Mouse (Mus musculus): ENCODE results near the gene Gm17387.
A peak's percentile ranks its signal among the peaks of the same experiment; 100 is the strongest.

Gm17387 gene

DNA sequence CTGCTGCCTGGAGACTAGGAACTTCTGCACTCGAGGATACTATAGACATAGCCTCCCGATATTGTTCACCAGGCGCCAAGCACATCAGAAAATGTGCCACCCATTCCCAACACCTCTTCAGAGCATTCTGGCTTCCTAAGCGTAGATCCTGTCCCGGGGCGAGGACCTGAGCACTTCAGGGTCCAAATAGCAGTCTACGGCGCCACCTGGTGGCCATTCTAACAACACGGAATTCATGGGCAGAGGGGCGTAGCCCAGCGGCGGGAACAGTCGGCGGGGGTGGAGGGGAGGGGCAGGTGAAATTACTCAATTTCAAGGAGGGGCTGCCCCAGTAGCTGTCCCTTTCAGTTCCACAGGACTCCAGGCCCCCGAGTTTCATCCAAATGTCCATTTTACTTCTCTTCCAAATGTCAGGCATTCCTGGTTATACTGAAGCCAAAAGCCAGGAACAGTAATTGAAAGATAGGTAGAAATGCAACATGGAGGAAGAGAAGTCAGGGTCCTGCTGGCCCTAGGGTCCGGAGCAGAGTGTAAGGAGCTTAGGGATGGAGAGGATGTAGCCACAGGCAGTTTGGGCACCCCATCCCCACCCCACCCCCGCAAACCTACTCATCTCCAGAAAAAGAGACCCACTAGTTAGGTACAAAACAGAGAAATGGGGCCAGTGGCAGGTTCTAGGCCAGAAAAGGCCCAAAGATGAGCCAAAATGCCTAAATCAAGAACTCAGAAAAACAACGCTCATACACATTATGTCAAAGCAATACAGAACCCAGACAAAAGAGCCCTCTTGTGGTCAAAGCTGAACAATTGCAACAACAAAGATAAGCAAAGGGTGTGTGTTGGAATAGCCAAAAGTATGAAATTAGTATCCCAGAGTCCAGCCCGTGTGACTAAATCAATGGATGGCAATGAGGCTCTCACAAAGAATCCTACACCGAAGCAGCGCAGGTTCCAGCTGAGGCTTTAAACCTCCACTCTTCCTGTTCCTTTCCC lies 19.6 kb downstream of the Gm17387 start:
- peak; percentile 96 for DNase-seq

DNA sequence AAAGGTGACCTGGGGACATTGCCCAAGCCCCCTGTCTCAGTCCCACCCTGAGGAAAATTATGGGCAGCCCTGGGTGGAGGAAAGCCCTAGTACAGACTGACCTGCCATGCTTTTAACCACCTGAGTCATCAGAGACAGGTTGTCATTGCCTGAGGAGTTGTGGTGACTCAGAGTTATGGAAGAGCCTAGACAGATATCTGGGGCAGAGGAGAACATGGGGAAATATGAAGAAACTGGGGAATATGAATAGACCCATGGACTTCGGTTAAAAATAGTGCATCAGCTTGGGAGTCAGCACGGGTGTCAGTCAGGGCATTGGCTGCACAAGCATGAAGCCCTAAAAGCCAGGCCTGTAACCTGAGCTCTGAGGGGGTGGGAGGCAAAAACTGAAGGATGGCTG lies 20.4 kb downstream of the Gm17387 start:
- DNase-seq: no peak

GRCm38 (mm10) chr7:141051060-141051685 lies 22.2 kb downstream of the Gm17387 start:
- DNase-seq: no peak

DNA sequence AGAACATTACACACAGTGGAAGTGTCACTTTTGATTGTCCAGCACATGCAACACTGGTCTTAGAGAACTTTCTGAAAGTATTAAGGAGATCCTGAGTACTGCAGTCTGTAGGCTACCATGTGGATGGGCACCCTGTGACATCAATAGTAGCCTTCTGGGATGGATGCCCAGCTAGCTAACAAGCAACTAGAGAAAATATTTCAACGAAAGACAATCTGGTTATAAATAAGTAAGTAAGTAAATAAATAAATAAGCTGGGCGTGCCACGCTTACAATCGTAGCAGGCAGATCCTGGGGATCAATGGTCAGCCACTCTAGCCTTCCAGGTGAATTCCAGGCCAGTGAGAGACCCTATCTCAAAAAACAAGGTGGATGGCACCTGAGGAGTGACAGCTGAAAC lies 23.1 kb downstream of the Gm17387 start:
- no peak for DNase-seq

DNA sequence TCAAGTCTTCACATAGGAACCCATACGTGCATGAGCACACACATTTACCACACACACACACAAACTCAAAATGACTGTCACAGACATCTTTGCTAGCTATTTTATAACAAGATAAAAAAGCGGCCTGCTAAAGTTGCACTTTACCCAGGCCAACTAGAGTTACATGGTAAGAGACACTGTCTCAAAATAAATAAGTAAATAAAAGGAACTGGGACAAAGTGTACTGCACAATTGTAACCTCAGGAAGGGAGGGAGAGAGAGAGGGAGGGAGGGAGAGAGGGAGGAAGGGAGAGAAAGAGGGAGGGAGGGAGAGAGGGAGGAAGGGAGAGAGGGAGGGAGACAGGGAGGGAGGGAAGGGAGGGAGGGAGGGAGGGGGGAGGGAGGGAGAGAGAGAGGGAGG lies 23.5 kb downstream of the Gm17387 start:
- no peak for DNase-seq

DNA sequence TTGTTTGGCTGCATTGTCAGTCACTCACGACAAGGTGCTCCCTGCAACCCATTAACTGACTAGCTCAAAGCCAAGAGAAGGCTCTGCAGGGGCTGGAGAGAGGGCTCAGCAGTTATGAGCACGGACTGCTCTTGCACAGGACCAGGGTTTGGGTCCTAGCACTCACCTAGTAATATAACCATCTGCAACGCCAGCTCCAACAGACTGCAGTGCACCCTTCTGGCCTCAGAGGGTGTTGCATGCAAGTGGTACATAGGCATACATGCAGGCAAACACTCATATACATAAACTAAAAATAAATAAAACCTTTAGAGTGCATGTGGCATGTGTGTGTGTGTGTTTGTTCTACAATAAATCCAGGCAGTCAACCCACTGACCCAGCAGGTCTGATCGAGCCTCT lies 26.9 kb downstream of the Gm17387 start:
- no peak for DNase-seq

DNA sequence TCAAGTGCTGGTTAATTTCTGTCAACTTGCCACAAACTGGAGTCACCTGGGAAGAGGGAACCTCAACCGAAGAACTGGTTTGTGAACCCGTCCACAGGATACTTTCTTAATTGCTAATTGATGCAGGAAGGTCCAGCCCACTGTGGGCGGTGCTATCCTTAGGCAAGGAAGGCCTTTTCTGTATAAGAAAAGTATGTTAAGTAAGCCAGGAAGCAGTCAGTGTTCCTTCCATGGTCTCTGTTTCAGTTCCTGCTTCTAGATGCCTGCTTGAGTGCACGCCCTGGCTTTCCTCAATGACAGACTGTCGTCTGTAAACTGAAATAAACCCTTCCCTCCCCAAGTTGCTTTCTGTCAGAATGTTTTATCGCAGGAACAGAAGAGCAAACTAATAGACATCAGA lies 28.0 kb downstream of the Gm17387 start:
- no peak for DNase-seq

- no peak for DNase-seq
Measured at GRCm38 (mm10) chr7:141057541-141057940, 28.6 kb downstream of the Gm17387 start.

GRCm38 (mm10) chr7:141058601-141059341 lies 29.8 kb downstream of the Gm17387 start:
- no peak for DNase-seq

DNA sequence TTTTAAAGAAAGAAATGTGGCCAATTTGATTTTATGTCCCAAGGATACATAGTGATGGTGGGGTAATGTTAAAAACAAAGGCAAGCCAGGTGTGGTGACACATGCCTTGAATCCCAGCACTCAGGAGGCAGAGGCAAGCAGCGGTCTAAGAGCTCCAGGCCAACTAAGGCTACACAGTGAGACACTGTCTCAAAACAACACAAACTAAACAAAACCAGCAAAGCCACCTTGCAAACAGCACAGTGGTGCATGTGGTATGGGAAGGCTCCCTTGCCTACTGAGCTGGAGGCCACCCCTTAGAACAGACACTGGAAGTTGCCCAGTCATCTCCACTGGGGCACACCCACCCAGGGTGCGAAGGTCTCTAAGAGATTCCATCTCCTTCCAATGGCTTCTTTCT lies 31.0 kb downstream of the Gm17387 start:
- DNase-seq: no peak

- DNase-seq: peak; percentile 78
Measured at GRCm38 (mm10) chr7:141060426-141061242, 31.7 kb downstream of the Gm17387 start, which contains the start of gene B4galnt4. B4galnt4 (plus strand) TSS chr7:141061104.

GRCm38 (mm10) chr7:141061269-141061692 lies 32.4 kb downstream of the Gm17387 start:
- no peak for DNase-seq

- DNase-seq: no peak
Measured at GRCm38 (mm10) chr7:141062525-141062924, 33.6 kb downstream of the Gm17387 start.

GRCm38 (mm10) chr7:141063353-141063752 lies 34.4 kb downstream of the Gm17387 start:
- no peak for DNase-seq

- no peak for DNase-seq
Measured at GRCm38 (mm10) chr7:141064175-141064574, 35.2 kb downstream of the Gm17387 start.

DNA sequence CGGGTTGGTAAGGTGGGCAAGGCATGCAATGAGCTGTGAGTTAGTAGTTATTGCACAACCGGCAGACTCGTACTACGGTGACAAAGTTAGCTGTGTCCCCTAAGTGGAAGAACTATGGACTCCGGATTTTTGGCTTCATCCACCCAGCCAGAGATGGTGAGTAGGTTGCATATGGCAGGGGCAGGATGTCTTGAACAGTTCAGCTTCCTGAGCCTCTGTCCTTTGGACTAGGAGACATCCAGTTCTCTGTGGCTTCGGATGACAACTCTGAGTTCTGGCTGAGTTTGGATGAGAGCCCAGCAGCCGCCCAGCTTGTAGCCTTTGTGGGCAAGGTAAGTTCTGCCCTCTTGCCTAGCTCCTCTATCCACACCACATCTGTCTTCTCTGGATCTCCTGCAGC lies 35.6 kb downstream of the Gm17387 start:
- DNase-seq: no peak

GRCm38 (mm10) chr7:141068351-141068750 lies 39.4 kb downstream of the Gm17387 start:
- DNase-seq: no peak

DNA sequence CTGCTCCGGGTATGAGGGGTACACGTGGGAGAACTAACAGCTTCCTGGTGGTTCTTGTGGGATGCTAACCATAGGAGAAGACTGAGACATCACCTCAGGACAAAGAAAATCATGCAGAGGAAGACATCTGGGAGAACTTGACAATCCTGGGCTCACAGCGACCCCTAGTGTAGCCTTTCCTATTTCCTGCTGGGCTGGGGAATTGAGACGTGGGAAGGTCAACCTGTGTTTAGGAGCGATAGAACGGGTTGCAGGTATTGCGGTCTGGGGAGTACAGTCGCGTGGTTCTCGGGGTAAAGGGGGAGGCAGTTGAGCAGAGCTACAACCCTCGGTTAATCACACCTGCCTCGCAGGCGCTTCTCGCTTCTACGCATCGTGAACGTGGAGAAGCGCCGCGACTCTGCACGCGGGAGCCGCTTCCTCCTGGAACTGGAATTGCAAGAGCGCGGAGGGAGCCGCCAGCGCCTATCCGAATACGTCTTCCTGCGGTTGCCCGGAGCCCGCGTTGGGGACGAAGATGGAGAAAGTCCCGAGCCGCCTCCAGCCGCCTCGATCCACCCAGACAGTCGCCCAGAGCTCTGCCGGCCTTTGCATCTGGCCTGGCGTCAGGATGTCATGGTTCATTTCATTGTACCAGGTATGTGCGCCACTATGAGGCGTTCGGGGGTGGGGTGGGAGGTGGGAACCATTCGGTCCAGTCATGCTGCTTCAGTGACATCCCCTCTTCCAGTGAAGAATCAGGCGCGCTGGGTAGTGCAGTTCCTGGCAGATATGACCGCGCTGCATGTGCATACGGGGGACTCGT lies 41.3 kb downstream of the Gm17387 start:
- DNase-seq: peak; percentile 89

GRCm38 (mm10) chr7:141072017-141072745 lies 43.2 kb downstream of the Gm17387 start:
- DNase-seq: peak; percentile 58

DNA sequence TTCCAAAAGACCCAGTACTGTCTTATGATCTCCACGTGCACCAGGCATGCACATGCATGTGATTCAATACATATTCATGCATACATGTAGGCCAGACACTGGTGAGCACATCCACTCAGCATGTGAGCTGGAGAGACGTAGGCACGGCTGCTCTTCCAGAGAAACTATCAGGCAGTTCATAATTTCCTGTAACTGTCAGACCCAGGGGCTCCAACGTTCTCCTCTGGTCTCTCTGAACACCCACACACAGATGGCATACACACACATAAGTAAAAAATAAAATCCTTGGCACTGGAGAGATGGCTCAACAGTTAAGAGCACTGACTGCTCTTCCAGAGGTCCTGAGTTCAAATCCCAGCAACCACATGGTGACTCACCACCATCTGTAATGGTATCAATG lies 44.9 kb downstream of the Gm17387 start:
- no peak for DNase-seq

GRCm38 (mm10) chr7:141077841-141078240 lies 48.9 kb downstream of the Gm17387 start, which contains the start of gene Pkp3:
Pkp3 (plus strand) TSS chr7:141078218.
- DNase-seq: no peak

Measured in kidney, postnatal 10 days (tissue).